Mouse (Mus musculus) left cerebral cortex, postnatal 4 days (tissue): Measurements from ENCODE around the gene Zbtb37. TPM values are rescaled to one million over a fixed set of nuclear protein-coding genes. Genes with fewer than 3 reads are reported as not detected.
"Not testable (repeated sequence)": the region's sequence is repeated elsewhere in the genome, so short reads cannot be mapped to it uniquely, and the experiment has no call there.

Experiments
- DNase-seq: peaks from one replicate; pipeline ENCODE4 v3.0.0-alpha.2; 2022
- intact Hi-C: fragments of 180-260 bp; cut with DNase I; formaldehyde crosslinking; loops from one replicate; pipeline ENCODE4 v1.15.1; 2025
- total RNA-seq, 2 experiments: library from RNA; stranded (reverse); gene quantifications; 2 replicates each; pipeline ENCODE4 v1.2.3; 2021

Gene Zbtb37
- total RNA-seq, 2 experiments from 2014 or later, result 39.2 to 46.5 TPM

DNA sequence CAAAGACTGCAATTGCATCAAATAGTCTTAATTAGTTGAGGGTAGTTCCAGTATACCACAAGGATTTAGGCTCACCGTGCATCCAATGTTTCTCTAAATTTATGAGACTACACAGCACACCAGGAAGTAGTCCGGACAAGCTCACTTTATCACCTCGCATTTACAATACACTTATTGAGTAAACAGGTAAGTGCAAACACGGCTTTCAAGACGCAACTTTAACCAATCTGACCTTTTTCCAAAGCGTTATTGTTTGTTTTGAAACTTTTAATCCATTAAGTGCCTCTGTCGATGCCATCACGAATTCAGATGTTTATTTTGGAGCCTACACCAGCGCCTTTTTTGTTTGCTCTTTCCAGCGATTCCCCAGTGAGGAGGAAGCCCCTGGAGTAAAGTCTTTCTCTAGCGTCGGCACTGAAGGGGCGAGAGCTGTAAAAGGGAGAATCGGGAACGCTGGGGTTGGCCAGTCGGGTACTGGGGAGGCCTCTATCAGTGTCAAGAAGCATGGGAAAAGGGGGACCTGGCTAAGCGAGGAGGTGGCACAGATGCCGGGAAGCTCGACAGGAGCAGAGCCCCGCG is 704 bp downstream of the Zbtb37 start:
- no peak for DNase-seq
- intact Hi-C loops, result no loop called here

DNA sequence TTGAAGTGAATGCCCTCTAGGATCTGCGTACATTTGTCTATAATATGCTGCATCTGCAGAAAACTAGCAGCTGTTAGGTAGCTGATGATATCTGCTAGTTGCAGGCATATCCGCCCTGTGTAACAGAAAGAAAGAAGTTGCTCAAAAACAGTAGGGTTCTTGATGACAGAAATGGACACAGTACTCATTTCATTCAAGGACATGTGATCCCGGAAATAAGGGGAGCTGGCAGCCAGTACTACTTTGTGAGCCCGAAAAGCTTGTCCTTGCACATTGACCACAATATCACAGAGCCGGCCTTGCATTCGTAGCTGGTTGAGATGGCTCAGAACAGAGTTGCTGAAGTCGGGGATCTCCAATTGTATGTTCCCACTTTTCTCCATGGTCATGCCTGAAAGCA is 2.3 kb downstream of the Zbtb37 start:
- DNase-seq, result no peak
- intact Hi-C loops, result no loop called here

DNA sequence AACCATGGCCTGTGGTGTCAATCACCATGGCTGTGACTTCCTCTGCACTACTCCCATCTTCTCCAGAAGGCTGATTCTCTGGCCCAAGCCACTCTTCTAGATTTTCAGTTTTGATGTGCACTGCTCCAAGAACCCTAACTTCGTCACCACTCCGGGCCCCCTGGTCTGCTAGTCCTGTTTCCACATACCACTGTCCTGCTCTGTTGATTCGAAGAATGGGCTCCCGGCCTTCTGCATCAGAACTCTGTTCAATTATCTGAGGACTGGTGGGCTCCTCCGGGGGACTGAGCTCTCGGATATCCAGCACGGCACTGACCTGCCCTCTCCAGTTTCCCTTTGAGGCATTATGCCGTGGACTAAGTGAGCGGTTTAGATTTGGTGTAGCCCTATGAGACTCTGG is 2.8 kb downstream of the Zbtb37 start:
- intact Hi-C loops, result no loop called here
- no peak for DNase-seq

DNA sequence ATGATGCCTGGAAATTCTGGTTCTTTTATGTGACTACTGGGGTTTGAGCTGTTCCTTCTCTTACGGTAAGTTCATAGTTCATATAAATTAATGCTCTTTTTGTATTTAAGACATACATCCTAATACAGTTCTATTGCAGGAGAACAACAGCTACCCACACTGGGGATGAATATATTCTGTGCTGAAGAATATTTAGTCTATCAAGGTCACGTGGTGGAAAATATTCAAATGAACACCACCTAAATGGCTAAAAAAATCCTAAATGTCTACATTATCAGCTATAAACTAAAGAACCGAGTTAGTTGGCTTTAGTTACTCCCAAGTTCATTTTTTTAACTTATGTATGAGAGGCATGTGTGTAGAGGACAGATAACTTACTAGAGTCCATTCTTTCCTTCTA is 4.6 kb downstream of the Zbtb37 start:
- intact Hi-C loops, result no loop called here

DNA sequence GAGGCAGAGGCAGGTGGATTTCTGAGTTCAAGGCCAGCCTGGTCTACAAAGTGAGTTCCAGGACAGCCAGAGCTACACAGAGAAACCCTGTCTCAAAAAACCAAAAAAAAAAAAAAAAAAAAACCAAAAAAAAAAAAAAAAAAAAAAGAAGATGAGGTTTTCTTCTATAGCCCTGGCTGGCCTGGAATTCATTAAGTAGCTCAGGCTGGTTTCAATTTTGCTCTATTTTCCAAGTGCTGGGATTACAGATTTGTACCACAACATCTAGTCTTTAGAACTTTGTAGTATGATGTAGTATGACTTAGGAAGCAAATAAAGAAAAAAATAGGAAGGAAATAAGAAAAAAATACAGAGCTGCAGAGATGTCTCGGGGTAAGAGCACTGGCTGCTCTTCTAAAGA is 6.2 kb downstream of the Zbtb37 start:
- intact Hi-C loops, result loop anchor here (10.0 kb wide), 1 partner anchor 64 kb away; no protein-coding TSS in a partner anchor
- DNase-seq, result not testable (repeated sequence)

More for the DNA sequence above, 4.6 kb downstream of the Zbtb37 start:
- DNase-seq, result no peak

DNA sequence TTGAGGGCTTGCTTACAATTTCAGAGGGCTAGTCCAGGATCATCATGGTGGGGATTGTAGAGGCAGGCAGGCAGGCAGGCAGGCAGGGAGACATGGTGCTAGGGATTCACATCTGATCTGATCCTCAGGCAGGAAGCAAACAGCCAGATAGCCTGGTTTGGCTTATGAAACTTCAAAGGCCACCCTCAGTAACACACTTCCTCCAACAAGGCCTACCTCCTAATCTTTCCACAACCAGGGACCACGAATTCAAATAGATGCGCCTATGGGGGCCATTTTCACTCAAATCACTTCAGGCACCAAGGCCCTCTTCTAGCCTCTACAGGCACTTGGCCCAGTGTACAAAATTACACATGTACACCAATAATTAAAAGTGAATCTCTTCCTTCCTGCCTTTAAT is 7.5 kb downstream of the Zbtb37 start:
- no peak for DNase-seq
- intact Hi-C loops, result loop anchor here (10.0 kb wide), 1 partner anchor 62 kb away; no protein-coding TSS in a partner anchor

DNA sequence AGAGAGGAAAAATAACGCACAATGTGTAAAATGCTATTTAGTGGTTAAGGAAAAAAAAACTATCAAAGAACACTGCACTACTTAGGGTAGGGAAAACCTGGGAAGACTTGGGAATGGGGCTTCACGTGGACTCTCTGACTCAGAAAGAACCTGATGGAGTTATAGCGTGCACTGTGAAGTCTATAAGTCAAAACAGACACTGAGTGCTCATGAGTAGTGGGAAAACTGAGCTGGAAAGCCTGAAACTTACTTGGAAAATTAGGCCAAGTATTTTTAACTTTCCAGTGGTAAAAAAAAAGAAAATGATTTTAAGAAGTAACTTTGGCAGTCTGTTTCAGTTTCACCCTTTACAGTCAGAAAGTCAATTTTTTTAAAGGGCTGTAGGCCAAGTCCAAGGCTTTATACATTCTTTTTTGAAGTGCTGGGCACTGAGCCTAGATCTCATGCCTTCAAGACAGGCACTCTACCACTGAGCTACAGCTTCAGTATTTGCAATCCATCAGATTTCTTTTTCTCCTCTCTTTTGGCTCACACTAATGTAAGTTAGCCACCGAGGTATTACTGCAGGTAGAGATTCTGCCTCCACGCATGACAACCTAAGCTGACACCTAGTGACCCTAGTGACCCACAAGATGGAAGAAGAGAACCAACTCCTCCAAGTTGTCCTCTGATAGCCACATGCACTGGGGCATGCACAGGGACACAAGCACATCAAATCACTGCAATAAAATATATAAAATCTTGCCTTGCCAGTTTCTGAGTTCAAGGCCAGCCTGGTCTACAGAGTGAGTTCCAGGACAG is 9.0 kb downstream of the Zbtb37 start:
- no peak for DNase-seq
- intact Hi-C loops, result loop anchor here (10.0 kb wide), 1 partner anchor 61 kb away; no protein-coding TSS in a partner anchor

DNA sequence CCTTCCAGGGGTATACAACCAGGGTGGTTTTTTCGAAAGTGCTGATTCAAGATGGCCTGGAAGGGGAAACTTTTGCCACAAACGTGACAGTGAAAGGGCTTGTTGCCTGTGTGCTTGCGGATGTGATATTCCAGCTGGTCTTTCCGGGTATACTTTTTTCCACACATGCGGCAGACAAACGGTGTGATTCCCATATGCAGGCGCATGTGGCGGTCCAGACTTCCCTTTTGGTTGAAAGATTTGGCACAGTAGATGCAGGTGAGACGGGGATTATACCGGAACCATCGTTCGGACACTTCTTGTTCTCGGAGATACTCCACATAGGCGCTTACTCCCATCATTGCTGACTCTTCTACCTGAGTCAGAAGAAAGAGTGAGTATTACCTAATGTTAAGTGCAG is 14.6 kb downstream of the Zbtb37 start:
- no peak for DNase-seq
- intact Hi-C loops, result loop anchor here (10.0 kb wide), 1 partner anchor 55 kb away; no protein-coding TSS in a partner anchor

DNA sequence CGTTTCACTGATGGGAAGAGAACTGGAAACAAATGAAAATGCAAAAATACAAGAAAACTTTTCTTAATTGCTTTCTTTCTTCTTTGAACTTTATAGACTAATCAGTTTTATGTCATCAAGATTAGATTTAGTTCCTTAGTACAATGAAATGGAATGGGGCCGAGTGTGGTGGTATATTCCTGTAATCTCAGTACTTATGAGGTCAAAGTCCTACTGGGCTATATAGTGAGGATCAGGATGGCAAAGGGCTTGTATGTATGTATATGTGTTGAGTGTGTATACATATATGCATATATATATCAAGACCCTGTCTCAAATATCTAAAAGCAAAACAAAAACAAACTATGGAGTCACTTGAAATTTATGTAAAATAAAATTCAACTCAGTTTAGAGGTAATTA is 18.3 kb downstream of the Zbtb37 start:
- intact Hi-C loops, result no loop called here
- DNase-seq, result no peak

DNA sequence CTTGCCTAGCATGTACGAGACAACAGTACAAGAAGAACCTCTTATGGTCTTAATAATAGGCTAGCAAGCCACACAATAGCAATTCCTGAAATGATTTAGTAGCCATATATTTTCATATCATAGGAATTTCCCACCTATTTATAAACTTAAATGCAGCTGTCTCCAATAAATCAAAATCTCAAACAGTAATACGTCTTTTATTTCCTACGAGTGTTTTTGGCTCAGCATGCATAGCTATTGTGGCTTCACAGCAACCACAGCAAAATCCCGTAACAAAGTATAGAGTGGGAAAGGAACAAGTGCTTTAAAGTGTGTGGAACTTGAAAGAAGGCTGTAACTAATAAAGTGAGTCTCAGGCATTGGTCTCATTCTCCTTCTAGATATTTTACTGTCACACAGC is 24.2 kb downstream of the Zbtb37 start:
- intact Hi-C loops, result no loop called here
- DNase-seq, result no peak

DNA sequence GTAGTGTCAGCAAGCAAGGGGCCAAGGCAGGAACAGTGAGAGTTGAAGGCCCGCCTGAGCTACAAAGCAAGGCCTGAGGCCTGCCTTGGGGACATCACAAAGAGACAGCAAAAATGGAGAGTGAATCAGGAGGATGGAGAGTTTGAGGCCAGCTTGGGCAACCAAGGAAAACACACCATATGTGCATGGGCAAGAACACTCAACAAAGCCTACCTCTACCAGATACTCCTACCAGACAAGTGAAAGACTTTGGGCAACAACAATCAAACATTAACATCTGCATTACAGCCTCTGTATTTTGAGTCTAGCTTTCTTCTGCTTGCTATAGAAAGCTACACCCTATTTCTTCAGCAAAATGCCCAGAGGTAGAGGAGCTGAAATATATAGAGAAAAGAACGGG is 26.6 kb downstream of the Zbtb37 start:
- intact Hi-C loops, result no loop called here
- DNase-seq, result no peak

DNA sequence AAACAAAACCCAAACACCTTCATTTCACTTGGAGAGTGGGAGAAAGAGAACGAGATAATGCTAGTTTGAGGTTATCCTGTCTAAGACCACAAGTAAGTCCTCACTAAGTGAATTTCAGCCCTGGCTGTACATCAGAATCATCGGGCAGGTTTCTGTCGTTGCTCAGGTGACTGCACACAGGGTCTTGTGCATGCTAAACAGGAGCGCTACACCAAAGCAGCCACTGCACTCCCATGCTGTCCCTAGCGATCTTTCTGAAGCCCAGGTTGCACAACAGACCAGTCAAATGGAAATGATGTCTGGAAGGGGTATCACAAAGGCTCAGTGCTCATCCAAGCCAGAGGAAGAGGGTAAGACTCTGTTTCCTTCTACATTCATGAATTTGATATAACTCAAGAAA is 28.2 kb downstream of the Zbtb37 start:
- intact Hi-C loops, result no loop called here
- DNase-seq, result no peak

DNA sequence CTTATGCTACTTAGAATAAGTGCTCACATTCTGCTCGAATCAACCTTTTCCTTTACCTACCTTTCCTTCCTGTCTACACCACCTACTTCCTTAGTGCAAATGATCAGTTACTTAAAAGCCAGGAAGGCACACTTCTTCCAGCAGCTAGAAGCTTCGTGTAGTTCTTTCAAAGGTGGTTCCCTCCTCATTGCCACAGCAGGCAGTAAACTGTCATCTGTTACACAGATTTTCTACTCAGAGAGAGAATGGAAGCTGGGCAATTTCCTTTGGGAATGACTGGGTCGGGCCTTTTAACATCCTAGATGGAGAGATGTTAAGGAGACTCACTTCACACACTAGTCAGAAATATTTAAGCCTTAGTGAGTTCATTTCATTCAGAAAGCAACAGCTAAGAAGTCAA is 29.1 kb downstream of the Zbtb37 start:
- no peak for DNase-seq
- intact Hi-C loops, result no loop called here

DNA sequence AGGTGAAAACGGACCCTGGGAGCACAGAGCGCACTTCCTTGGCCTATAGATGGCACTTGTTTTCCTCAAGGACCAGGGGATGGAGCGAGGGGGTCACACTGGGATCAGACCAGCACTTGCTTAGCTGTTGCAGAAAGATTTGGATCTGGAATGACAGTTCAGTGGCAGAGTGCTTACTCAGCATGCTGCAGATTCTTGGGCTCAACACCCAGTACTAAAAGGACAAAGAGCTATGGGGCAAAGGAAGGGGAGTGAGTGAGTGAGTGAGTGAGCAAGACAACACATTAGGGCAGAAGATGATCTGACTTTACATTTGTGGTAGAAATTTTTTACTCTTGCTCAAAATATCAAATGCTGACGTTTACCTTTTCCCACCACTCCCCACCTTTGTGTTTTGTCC is 29.7 kb downstream of the Zbtb37 start:
- DNase-seq, result no peak
- intact Hi-C loops, result no loop called here

DNA sequence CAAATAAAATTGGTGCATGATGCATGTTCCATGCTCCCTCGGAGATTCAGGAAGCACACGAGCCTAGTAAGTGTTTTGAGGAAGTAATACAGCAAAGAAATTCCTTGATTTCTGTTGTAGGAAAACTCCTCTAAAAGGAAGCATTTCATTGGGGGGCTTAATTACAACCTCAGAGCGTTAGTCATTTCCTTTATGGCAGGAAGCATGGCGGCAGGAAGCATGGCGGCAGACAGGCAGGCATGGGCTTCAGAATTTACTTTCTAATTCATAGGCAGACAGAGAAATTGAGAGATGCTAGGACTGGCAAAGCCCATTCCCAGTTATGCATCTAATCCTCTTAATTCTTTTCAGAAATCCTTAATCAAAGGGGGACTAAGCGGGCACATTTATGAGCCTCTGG is 40.8 kb downstream of the Zbtb37 start:
- intact Hi-C loops, result no loop called here
- DNase-seq, result no peak

DNA sequence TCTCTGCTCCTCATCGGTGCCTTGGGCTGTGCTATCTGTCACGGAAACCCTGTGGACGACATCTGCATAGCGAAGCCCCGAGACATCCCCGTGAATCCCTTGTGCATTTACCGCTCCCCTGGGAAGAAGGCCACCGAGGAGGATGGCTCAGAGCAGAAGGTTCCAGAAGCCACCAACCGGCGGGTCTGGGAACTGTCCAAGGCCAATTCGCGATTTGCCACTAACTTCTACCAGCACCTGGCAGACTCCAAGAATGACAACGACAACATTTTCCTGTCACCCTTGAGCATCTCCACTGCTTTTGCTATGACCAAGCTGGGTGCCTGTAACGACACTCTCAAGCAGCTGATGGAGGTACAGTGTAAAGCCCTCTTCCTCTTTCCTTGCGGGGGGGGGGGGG is 45.3 kb downstream of the Zbtb37 start:
- intact Hi-C loops, result no loop called here
- DNase-seq, result no peak

DNA sequence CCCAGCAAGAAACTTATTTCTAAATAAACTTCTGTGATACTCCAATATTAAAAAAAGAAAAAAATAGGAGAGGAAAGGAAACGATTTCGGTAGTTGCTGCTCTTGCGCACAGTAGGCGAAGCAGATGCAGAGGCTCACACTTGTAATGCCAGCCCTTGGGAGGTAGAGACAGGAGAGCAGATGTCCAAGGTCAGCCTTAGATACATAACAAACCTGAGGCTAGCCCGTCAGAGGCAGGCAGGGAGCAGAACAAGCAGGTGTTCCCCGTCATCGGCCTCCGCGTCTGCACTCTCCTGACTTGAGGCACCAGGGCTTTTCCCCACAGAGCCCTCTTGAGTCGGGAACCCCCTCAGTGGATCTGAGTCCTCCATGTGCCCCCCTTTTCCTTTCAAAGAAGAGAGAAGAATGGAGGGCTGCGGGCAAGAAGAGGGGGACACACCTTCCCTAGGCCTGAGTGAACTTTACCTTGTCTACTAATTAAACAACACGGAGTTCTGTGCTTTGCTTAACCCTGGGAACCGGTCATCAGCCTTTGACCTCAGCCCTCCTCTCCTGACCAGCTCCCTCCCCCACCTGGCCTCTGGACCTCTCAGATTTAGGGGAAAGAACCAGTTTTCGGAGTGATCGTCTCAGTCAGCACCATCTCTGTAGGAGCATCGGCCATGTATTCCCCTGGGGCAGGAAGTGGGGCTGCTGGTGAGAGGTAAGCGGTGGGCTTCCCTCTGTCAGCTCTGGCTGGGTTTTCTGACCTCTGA is 47.6 kb downstream of the Zbtb37 start:
- intact Hi-C loops, result no loop called here
- DNase-seq, result no peak

DNA sequence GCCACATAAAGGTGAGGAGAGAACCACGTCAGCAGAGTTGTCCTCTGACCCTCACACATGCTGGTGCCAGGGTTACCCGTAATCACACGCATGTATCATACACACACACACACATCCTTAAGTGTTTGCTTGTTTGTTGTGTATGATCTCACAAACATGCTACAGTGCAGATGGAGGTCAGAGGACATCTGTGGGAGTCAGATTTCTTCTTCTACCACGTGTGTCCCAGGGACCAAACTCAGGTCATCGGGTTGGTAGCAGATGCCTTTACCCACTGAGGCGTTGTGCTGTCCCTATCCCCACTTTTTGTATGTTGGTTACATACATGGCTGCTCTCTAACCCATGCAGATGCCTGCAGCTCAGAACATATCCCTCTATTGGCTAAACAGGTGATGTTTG is 49.2 kb downstream of the Zbtb37 start:
- intact Hi-C loops, result no loop called here
- DNase-seq, result no peak

DNA sequence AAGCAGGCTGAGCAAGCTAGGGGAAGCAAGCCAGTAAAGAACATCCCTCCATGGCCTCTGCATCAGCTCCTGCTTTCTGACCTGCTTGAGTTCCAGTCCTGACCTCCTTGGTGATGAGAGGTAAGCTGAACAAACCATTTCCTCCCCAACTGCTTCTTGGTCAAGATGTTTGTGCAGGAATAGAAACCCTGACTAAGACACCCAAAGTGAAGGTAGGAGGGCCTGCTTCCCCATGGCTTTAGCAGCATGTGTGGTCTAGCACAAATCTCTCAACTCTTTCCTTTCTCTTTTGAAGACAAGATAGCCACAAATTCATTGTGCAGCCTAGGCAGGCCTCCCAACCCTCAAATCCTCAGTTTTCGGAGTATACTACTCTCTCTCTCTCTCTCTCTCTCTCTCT is 49.9 kb downstream of the Zbtb37 start:
- intact Hi-C loops, DNase-seq: not testable (repeated sequence)

DNA sequence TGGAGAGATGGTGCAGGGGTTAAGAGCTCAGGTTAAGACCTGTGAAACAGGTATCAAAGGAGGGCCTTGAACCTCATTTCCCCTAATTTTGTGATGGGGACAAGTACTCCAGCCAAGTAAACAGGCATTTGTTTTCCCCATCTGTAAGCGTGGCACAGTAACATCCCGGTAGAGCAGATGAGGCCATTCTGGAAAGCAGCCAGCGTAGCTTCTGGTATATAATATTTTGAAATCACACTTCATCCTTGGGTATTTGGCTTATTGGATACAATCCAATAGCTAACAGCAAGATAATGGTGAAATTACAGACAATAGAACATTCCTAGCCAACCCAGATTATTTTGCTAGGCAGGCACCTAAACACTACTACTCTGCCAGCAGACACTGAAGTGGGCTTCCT is 51.8 kb downstream of the Zbtb37 start:
- no peak for DNase-seq
- intact Hi-C loops, result no loop called here

DNA sequence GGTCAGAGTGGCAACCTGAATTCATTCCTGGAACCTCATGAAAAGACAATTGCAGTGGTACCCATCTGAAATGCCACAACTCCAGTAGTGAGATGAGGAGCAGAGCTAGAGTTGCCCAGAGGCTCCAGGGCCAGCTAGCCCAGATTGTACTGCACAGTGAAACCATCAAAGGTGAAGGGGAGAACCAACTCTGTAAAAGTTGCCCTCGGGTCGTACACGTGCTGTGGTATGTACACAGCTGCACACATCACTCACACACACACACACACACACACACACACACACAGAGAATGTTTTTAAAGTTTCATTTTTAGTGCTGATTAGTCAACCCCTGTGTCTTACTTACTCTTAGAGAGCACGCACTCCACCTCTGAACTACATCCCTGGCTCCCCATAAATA is 53.3 kb downstream of the Zbtb37 start:
- intact Hi-C loops, result no loop called here
- DNase-seq, result no peak
